ENCODE assay signal across 8 mouse cellular contexts in genomic region chr1:40887673-40888072, GRCm38 (mm10).
DNase-seq lines count a peak whose midpoint lies in the region; ATAC-seq lines count a peak whose summit lies in the region.

No protein-coding gene starts in this region.

- no peak overlapping the region for H3K4me2 ChIP-seq in forebrain, embryonic 11.5 days (ENCODE audit: low read depth, low read length, severe bottlenecking)
- no peak overlapping the region for H3K4me2 ChIP-seq in hindbrain, embryonic 13.5 days
- H3K4me2 ChIP-seq in midbrain, embryonic 16.5 days (ENCODE audit: low read length): peak overlapping the region; percentile 37; the same call in 1 of the 2 replicates

- no peak overlapping the region for H3K27ac ChIP-seq in forebrain, embryonic 11.5 days (ENCODE audit: low read depth, low read length)
- no peak overlapping the region for H3K27ac ChIP-seq in hindbrain, embryonic 13.5 days
- no peak overlapping the region for H3K27ac ChIP-seq in midbrain, embryonic 16.5 days (ENCODE audit: low read length)

- no peaks in the 10 kb centered on the region for H3K27me3 ChIP-seq in forebrain, embryonic 11.5 days (ENCODE audit: control insufficient read depth, insufficient read depth, low read length)
- H3K27me3 ChIP-seq in hindbrain, embryonic 13.5 days: no peaks in the 10 kb centered on the region
- H3K27me3 ChIP-seq in midbrain, embryonic 16.5 days (ENCODE audit: control insufficient read depth, insufficient read depth, low read depth, low read length): no peaks in the 10 kb centered on the region

- no peaks in the 10 kb centered on the region for H3K4me1 ChIP-seq in forebrain, embryonic 11.5 days (replicated peaks; ENCODE audit: control insufficient read depth, insufficient read depth, low read length)
- peaks cover 10% of the 10 kb centered on the region for H3K4me1 ChIP-seq in hindbrain, embryonic 13.5 days (replicated peaks)
- peaks cover 4% of the 10 kb centered on the region for H3K4me1 ChIP-seq in midbrain, embryonic 16.5 days (ENCODE audit: control insufficient read depth, insufficient read depth, low read length)

- ATAC-seq in cerebellum, adult (ENCODE audit: insufficient number of reproducible peaks, low FRiP score, low TSS enrichment): peak; percentile 45; the same call in 1 of the 2 replicates
- 0 out of 2 replicates have a peak, but pooled peaks have one; percentile 55 for ATAC-seq in forebrain, embryonic 11.5 days (replicated peaks; ENCODE audit: low FRiP score)
- peak; percentile 71 for ATAC-seq in hindbrain, embryonic 13.5 days (ENCODE audit: low FRiP score)
- ATAC-seq in midbrain, embryonic 16.5 days: peak; percentile 63
- ATAC-seq in megakaryocyte, adult 5-6 weeks (ENCODE audit: poor library complexity, severe bottlenecking): no peak

- no peaks in the 10 kb centered on the region for H3K36me3 ChIP-seq in forebrain, embryonic 11.5 days (ENCODE audit: control insufficient read depth, insufficient read depth, low read length)
- H3K36me3 ChIP-seq in hindbrain, embryonic 13.5 days: no peaks in the 10 kb centered on the region
- no peaks in the 10 kb centered on the region for H3K36me3 ChIP-seq in midbrain, embryonic 16.5 days (ENCODE audit: control insufficient read depth, insufficient read depth, low read length)

- no peak overlapping the region for H3K4me3 ChIP-seq in forebrain, embryonic 11.5 days (ENCODE audit: low read depth, low read length)
- no peak overlapping the region for H3K4me3 ChIP-seq in hindbrain, embryonic 13.5 days
- H3K4me3 ChIP-seq in midbrain, embryonic 16.5 days (ENCODE audit: low read depth, low read length): no peak overlapping the region

- WGBS in forebrain, embryonic 11.5 days: 40% methylated on average over 12 of the region's 12 CpGs
- 31% methylated on average over 12 of the region's 12 CpGs for WGBS in hindbrain, embryonic 13.5 days
- 34% methylated on average over 12 of the region's 12 CpGs for WGBS in midbrain, embryonic 16.5 days

- DNase-seq in cerebellum, adult 11 months: no peak
- peak; percentile 54 for DNase-seq in adrenal gland, postnatal 36 days
- peak; percentile 82 for DNase-seq in forebrain, embryonic 11.5 days (ENCODE audit: low spot score)
- DNase-seq in left cerebral cortex, adult 18-20 months (ENCODE audit: low spot score in 2 of 2): peak; percentile 77 to 80

- no peaks in the 10 kb centered on the region for H3K9me3 ChIP-seq in forebrain, embryonic 11.5 days (ENCODE audit: control insufficient read depth, low read length)
- no peaks in the 10 kb centered on the region for H3K9me3 ChIP-seq in hindbrain, embryonic 13.5 days
- H3K9me3 ChIP-seq in midbrain, embryonic 16.5 days (replicated peaks; ENCODE audit: control insufficient read depth, low read length, poor library complexity, severe bottlenecking): no peaks in the 10 kb centered on the region

- no peak overlapping the region for H3K9ac ChIP-seq in forebrain, embryonic 11.5 days (ENCODE audit: low read length)
- H3K9ac ChIP-seq in hindbrain, embryonic 13.5 days: no peak overlapping the region
- H3K9ac ChIP-seq in midbrain, embryonic 16.5 days (ENCODE audit: low read depth, low read length): no peak overlapping the region
